Mouse (Mus musculus): ENCODE data around the gene Zfp980. TPM values are rescaled to one million over a fixed set of nuclear protein-coding genes. Genes with fewer than 3 reads are reported as not detected.
"Not testable (repeated sequence)": the region's sequence is repeated elsewhere in the genome, so short reads cannot be mapped to it uniquely, and the experiment has no call there.

The Zfp980 gene
- total RNA-seq (2021): under 1 TPM; 0.15 to 0.20 TPM

DNA sequence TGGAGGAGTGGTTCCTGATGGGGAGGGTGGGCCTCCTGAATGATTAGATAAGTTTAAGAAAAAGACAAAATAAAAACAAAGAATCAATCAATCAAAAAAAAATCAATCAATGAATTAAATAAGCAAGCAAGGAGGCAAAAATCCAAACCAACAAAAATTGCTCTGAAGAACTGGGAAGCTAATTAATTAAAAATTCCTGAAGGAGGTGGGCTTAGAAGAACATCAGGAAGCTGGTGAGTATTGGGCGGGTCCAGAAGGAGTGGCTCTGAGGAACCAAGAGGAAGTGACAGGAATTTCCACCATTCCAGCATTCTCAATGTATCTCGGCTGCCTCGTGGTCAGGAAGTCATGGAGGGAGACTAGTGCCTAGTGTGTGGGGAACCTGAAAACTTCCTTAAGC, at the start of gene Zfp980:
Gene Zfp980, plus strand, starts transcription at position 301 of the 400 bp plus-strand sequence.
- not testable (repeated sequence) for DNase-seq

DNA sequence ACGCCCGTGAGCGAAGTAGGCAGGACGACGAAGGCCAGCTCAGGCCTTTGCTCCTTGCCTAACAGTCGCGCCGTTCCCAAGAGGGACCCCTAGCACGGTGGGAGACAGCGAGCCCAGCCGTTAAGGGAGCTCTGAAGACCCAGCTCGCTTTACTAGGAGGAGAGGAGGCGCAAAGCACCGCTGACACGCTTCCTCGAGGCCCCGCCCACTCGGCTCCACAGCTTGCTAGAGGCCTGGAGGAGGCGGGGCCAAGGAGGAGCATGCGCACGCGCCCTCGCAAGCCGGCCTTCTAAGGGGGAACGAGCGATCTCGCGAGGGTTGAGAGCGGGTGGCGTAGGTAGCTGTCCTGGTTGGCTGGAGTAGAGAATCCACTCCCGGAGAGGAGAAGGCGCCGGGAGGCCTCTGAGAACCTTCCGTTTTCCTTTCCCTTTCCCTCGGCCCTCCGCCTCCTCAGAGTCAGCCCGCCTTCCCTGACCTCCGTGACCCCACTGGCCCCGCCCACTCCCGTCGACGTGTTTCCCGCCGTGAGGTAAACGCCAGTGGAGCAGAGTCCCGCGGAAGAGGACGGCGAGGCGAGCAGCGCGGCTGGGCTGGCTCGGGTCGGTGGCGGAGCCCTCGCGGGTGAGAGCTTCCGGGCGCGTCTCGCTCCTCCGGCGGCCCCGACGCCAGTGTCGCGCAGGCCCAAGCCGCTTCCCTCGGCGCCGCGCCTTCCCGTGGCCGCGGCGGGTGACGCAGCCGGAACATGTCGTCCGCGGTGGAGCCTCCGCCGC, 29.9 kb upstream of the Zfp980 start:
- not testable (repeated sequence) for DNase-seq

DNA sequence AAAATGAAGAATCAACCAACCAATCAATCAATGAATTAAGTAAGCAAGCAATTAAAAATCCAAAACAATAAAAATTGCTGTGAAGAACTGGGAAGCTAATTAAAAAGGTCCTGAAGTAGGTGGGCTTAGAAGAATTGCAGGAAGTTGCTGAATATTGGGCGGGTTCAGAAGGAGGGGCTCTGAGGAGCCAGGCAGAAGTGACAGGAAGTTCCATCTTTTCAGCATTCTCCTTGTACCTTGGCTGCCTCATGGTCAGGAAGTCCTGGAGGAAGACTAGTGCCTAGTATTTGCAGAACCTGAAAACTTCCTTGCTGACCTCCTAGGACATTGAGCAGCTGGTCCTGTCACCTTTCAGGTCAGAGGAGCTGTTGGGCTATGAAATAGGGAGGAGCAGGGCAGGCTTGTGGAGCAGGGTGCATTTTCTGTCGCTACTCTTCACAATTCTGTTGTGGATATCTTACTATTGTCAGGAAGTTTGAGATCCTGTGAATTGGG, 3.8 kb downstream of the Zfp980 start:
- DNase-seq: not testable (repeated sequence)

DNA sequence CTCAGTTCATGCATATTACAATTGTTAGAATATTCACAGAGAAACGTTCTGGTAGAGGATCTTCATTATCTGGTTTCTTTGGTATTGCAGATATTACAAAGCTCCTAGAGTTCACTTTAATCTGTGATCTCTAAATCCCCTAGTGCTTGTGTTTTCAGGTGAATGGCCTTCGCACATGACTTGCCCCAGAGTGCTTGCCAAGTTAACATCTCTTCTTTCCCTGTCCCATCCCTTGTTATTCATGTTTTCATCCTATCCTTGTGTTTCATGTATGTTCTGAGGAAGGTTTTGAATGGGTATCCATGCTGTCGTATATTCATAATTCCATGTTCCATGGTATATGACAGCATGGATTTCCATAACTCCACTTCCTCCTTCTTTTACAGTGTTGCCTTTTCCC, 9.7 kb downstream of the Zfp980 start:
- DNase-seq: not testable (repeated sequence)

DNA sequence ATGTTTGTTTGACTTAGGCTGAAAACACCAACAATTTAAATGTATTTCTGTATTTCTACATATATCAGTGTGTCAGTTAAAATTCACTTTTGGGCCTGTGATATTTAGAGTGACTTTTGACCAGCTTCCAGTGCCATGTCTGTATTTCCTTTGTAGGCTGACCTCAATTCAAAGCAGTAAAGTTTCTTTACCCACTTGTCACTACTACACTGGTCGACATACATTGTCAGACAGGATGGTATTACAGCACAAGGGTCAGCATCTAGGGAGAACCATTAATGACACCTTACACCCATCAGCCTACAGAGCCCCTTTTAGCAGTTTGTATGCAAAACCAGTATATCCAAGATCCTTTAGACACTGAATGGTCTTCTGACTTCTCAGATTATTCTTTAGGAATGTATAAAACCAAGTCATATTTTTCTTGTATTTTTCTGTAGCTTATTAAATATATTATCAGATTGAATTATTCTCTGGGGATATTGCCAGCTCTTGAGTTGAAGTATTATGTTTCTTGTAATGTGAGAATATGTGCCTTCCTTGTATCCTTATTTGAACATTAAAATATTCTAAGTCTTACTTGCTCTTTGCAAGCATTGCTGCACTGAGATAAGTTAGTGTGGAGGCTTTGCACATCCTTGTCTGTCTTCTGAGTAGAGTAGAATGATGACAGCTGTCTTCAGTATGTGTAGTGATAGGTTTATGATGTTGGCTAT, 10.3 kb downstream of the Zfp980 start:
- DNase-seq: not testable (repeated sequence)

DNA sequence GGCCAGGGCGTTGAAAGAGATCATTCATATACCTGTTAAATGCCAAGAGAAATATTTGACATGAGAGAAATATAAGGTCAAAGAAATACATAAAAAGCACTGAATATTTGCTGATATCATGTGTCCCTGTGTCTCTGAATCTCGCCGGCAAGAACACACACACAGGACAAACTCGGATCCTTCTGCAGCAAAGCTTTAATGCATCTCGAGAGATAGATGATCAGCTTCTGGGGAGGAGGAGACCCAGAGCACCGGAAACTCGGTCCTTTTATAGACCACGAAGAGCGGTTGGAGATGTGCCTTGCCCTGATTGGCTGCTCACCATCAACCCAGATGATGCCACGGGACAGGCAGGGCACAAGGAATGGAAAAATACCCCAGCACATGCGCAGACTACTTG, 11.5 kb downstream of the Zfp980 start:
- DNase-seq: not testable (repeated sequence)

DNA sequence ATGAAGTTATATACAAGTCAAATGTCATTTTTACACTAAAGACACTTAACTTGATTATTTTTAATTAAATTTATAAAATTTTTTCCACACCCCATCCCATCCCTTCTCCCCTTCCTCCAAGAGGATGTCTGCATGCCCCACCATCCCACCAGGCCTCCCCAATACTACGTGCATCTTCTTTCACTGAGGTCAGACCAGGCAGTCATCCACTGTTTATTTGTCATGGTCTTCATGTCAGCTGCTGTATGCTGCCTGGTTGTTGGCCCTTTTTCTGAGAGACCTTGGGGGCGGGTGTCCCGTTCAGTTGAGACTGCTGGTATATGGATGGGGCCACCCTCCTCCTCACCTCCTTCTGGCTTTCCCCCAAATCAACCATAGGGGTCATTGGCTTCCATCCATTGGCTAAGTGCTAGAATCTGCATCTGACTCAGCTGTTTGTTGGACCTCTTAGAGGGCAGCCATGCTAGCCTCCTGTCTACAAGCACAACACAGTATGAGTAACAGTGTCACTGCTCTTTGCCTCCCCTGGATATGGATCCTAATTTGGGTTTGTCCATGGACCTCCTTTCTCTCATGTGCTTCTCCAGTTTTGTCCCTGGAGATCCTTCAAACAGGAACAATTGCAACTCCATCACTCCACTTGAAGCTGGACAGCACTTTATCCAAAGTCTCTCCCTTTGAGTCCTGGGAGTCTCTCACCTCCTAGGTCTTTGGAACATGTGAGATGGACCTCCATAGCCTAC, 12.7 kb downstream of the Zfp980 start:
- DNase-seq: not testable (repeated sequence)

DNA sequence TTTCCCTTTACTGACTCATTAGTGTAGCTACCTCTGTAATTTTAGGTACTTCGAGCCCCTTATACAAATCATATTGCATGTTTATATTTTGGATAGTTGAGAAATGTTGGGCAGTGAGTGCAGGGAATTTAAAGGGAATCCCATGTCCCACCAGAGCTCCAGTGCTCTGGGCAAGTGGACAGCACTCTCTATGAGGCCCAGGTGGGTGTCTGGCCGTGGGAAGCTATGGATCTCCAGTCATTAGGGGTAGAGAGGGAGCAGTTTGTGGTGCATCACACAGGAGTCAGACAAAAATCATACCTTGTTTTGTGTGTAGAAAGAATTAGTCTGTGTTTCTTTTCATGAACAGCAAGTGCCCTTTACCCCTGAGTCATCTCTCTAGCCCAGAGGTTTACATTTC, 15.6 kb downstream of the Zfp980 start:
- not testable (repeated sequence) for DNase-seq

DNA sequence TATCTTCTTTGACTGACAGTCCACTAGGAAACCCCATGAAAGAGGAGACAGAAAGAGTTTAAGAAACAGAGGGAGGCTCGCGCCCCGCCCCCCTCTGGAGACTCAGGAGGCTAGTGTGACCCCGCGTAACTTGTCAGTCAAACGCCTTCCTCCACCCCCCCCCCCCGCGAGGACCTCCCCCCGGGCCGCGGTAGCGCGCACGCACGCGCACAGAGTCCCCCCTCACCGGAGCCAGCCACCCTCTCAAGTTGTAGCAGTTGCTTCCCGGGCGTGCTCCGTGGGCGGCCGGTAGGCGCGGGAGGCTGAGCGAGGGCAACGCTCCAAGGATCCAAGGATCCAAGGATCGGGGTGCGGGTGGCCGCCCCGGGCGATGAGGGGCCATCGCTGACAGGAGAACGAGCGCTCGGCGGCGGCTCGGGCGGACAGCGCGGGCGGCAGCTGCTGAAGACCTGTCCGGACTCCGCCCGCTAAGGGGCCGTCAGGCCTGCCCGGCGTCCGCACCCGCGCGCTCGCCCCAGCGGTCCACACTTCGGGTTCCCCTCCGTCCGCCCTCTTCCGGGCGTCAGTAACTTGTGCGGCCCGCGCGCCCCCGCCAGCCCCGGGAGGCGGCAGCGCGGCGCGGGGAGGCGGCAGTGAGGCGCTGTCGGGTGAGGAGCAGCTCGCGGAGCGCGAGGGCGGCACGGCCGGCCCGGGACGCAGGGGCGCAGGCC, 74.6 kb downstream of the Zfp980 start:
- DNase-seq: not testable (repeated sequence)

DNA sequence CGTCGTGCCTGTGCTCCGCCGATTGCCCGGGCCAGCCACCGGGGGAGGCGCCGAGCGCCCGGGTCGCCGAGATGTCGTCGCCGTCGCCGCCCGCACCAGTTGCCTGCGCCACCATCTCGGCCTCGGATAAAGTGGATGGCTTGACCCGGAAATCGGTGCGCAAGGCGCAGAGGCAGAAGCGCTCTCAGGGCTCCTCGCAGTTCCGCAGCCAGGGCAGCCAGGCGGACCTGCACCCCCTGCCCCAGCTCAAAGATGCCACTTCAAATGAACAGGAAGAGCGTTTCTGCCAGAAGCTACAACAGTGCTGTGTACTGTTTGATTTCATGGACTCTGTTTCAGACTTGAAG, 75.1 kb downstream of the Zfp980 start:
- not testable (repeated sequence) for DNase-seq

Other genes starting within 250 kb of the Zfp980 start
- under 1 TPM; 0.20 to 0.25 TPM for gene Zfp990, start 159.9 kb upstream of the Zfp980 start, total RNA-seq (2021)
- under 1 TPM in 1 of 2 experiments, not detected in 1; 0.46 TPM for gene Gm13212, start 85.5 kb upstream of the Zfp980 start, total RNA-seq (2021)
- not detected for gene Zfp986, start 198.1 kb downstream of the Zfp980 start, total RNA-seq (2021)